Mouse (Mus musculus) megakaryocyte, adult 5-6 weeks (primary cell): ENCODE results near the gene Nkx1-1. TPM values are rescaled to one million over a fixed set of nuclear protein-coding genes. Genes with fewer than 3 reads are reported as not detected.

Experiments
- ATAC-seq: 2 replicates; pipeline ENCODE4 v1.8.0; 2016; ENCODE audit warnings: mild to moderate bottlenecking, inconsistent platforms; ENCODE audit not compliant: poor library complexity, severe bottlenecking
- total RNA-seq, 2 experiments: library from RNA; stranded (forward) in 1 of 2; stranded (reverse) in 1 of 2; fragments of 153-499, 151-499 nt in 1 of 2; fragments of 221-1000, 200-1000 nt in 1 of 2; gene quantifications; 2 replicates each; pipeline versions ENCODE4 v1.2.3 to v1.2.4; 2015 to 2017

The Nkx1-1 gene
- not detected in 2 replicates for total RNA-seq (2015)
- not detected in 2 replicates for total RNA-seq (2017)

DNA sequence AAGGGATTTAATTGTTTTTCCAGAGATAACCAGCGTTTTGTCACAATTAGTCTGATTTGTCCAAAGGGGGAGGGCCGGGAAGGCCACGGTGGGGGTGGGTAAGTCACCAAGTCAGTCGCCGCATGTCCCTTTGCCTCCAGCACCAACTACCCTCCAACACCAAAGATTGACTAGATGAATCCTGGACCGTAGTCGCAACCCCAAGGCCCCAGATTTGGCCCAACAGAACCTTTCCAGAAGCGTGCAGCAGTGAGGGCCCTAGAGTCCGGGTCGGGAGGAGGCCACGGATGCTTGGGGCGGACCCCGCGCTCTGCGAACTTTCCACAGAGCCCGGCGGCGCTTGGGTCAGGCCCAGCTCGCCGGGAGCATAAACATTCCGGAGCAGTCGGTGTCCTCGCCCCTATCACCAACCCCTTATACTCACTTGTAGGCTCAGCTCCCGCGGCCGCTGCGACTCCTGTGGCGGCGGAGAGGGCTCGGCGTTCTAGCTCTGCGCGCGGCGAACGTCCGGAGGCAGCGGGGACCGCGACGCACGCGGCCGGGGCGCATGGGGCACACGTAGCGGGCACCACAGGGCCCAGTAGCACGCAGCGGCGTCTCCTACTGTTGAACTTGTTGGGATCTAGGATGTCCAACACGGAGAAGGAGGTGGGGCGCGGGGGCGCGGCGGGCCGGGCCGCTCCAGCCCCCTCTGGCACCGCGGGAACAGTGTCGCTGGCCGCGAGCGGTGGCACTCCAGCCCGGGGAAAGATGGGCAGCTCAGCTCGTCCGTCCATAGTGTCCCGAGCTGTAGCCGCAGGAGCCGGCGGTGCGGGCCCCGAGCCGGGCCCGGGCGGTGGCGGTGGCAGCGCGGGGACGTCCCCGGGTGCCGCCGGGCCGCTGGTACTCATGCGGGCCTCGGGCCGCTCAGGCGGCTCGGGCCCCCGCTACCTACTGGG, at the start of gene Nkx1-1:
Gene Nkx1-1, minus strand, starts transcription at position 776 of the 938 bp plus-strand sequence.
- ATAC-seq: no peak

DNA sequence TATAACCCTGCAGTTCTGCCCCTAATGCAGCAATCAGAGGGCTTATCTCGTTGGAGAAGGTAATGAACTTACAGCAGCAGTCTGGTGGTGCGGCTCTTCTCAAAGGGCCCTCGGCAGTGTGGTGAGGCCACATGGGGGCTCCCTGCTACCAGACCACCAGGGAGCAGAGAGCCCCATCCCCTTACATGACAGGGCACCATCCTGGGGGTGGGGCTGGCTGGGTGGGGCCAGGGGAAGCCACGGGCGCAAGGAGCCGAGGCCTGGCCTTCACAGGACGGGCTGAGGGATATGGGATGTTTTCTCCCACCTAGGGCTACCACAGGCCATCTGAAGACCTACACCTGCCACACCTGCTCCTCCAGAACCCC, 47.5 kb upstream of the Nkx1-1 start:
- no peak for ATAC-seq

DNA sequence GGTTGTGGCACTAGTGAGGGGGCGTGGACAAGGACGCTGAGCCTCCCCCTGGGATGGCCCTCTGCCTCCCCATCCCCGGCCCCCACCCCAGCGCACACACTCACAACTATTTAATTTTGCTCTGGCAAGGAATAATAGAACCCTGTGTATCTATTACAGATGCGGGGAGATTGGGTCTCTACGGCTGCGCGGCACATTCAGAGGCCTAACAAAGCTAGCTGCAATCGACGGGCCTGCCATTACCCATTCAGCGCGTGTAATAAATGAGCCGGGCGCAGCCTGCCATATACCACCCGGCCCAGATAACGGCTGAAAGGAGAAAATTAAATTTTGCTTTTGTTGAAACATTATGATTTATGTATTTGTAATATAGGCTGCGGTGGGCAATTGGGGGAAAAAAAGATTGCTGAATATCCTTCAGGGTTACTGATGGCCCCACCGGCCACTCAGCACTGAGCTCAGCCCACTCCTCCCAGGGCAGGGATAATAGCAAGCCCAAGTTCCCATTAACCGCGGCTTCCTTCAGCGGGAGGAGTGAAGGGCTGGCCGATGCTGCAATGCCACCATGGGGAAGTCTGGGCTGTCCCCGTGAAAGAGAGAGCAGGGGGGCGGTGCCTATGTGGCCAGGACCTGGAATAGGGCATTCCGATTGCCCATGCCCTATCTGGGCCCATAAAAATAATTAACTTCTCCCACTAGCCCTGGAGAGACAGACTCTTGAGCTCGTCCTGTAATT, 47.0 kb upstream of the Nkx1-1 start:
- no peak for ATAC-seq

DNA sequence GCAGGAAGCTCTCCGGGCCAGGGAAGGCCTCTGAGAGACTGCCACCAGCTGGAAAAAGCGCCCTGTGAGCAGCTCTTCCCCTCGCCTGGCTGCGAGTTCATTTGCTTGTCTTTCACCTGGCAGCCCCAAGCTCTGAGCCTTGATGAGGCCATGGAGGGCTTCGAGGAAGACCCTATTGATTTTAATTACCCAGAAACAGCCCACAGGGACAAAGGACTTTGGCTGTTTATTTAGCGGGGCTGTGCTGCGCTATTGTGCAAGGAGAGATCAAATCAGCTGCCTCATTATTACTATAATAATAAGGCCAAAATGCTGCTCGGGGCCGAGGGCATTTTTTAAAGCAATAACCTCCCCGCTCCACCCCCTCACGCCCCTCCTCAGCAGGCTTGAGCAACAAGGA, 31.7 kb upstream of the Nkx1-1 start:
- ATAC-seq: no peak

DNA sequence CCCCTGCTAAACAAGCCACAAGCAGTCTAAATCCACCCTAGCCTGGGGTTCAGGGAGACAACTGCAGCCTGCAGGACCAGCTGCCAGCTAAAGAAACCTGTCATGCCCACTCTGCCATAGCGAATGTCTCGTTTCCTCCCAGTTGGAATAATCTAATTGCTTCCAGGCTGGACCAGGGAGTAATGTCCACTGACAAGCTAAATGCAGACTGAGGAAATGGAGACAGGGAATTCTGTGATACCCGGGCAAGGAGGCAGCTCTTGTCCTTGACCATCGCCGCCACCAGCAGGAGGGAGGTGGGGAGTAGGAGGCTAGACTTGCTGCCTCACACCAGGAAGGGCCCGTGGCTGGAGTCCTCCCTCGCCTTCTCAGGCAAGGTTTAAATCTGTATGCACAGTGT, 30.6 kb upstream of the Nkx1-1 start:
- ATAC-seq: no peak

DNA sequence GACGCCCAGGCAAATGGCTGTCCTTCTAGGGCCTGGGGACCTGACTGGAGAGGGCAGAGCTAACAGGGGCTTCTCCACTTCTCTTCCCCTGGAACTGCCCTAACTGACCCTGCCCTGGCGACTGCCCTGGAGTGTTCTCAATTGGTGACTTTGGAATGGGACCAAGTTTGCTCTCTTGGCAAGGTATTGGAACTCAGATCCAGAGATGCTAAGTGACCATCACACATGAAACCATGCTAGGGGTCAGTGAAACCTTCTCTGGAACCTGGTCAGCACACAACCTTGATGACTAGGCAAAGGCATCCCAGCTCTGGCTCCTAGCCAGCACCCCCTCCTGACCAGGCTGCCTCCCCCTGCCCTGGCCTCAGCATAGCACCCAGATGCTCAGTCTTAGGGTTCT, 25.3 kb upstream of the Nkx1-1 start:
- ATAC-seq: no peak

DNA sequence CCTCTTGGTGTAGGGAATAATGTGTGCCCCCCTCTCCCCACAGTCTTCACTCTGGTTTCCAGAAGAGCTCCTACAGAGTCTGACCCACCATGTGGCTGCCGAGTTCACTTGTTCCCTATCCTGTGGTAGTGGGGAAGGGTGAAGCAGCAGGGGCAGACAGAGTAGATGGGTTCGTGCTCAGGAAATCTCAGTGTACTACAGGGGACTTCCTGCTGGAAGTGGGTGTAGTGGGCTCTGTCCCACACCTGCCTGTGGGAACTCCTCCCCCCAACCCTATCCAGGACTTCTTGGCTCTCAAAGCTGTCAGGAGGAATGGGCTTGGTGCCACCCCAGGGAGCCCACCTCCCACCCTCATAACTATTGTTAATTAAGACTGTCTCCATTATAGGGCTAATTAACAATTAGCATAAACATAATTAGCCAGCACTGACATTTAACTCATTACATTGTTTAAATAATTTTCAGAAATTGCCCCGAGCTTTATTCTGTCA, 24.4 kb upstream of the Nkx1-1 start:
- no peak for ATAC-seq

DNA sequence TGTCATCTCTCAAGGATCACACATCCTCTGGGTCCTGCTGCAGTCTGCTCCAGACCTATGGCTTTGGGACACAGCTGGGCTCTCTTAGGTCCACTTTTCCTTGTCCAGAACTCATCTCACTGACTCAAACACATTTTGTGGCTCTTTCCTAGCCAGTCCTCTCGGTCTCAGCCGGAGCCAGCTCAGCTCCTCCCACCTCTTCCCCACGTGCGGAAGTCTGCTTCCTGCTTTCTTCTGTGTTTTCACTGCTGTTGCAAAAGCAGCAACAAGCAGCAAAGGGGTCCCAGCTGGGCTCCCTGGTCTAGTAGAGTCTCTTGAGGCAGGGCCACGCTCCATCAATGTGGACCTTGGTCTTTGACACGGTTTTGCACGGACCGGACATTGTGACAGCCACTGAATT, 22.0 kb upstream of the Nkx1-1 start:
- no peak for ATAC-seq

DNA sequence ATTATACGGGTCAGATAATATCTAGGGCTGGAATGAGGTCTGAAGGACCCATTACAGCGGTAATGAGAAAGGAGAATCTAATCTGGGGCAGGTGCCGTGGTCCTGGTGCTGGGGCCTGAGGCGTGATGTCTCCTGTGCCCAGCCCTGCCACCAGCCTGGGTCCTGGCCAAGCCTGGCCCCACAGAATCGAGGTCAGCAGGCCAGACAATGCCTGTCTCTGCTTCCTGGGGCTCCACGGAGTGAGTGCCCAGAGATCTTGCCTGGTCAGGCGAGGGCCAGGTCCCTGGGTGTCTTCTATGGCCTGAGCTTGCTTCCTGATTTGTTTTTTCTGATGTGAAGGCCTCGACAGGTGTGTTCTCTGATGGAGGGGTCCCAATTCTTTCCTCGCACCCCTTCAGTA, 10.0 kb upstream of the Nkx1-1 start:
- ATAC-seq: no peak

DNA sequence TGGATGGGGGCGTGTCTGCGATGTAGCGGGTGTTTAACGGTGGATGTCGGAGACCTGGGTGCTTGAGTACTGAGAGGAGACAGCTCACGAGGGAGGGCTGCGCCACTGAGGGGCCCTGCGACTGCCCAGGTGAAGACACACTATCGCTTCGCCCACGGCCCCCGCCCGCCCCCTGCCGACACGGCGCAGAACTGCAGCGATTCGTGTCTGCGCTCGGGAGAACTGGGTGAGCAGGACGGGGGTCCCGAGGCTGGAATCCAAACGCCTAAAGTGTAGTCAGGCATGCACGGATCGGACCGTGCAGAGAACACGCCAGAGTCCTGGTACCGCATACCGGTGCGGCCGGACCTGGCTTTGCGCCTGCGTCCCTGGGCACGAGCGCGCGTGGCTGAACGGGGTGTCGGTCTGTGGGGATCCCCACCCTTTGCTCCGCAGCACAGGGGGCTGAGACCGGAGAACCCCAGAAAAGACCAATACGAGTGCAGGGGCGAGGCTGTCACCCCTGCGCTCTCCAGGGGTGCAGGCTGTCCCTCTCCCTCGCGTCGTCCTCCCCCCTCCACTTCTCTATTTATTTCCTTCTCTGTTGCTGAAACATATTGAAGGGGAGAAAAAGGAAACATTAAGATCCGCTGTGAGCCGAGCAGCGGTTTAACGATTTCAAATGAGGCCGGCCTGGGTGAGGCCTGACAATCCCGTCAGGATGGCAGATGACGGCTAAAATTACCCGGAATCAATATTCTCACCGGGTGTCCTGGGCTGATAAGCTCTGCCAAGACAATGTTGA, 9.3 kb upstream of the Nkx1-1 start:
- ATAC-seq: peak; percentile 70

DNA sequence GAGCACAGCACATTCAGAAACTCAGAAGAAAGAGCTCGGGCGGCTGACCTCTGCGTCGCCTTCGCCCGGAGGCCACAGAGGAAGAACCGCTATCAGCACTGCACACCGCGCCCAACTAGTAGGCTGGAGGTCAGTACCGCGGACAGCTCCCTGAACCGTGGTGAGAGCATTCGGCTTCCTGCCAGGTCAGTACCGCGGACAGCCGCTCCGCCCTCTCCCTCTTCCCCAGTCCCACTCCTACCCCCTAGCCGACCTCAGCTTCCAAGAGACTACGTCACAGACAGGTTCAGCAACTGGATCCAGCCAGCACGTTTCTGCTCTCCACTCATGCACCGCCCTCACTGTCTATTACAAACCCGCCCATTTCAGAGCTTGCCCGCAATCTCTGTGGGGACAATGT, 4.4 kb upstream of the Nkx1-1 start:
- peak; percentile 84 for ATAC-seq

DNA sequence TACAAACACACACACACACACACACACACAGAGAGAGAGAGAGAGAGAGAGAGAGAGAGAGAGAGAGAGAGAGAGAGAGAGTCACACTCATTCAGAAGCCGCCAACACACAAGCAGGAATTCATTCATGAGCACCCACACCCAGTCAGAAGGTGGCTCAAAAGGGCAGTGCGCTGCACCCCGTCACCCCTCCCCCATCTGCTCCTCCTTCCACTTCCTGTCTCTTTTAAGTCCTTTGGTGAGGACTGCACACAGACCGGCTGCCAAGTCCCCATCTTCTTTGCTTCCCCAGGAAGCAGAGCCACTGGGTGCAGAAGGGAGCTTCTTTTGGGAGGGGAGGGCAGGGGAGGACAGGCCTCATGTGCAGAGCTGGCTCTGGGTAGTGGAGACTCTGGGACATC, 2.2 kb upstream of the Nkx1-1 start:
- no peak for ATAC-seq

DNA sequence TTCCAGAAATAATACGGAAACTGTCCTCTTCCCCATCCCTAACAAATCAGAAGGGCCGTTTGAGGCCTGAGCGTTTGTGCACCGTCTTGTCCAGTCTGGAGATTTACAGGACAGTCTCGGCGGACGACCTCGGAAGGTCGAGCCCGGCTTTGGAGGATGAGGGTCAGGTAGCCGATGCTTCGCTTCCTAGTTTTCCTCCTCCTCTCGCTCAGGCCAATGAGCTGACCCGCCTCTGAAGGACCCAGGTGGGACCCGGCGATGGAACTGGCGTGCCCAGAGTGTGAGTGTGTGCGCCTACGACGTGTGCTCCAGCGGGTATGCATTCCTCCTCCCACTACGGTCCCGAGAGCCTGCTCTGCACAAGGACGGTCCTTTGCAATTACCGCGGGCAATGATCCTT, 1.4 kb upstream of the Nkx1-1 start:
- ATAC-seq: no peak

DNA sequence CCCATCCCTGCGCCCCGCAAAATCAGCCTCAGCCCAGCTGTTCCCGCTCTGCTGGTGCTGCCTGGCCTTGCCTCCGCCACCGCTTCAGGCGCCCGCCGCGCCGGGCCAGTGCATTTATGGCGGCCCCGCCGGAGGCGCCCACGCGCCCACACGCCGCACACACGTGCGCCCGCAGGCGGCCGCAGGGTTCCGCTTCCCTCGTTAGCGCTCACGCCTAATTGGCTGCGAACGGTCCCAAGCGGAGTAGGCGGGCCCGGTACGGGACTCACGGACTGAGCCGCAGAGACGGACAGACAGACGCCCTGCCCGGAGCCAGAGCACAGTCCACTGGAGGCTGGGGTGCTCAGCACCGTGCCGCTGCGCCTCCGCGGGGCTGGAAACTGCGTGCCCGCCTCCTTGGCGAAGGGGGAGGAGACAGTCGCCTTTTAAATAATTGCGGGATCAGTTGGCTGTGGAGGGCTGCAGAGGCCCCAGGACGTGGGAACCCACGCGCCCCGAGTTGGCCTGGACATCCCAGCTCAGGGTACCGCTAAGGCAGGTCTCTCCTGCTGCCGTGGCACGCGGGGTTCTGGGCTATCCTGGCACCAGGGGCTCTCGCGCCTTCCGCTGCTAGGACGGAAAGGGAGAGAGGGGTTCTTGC, 485 bp upstream of the Nkx1-1 start:
- no peak for ATAC-seq

DNA sequence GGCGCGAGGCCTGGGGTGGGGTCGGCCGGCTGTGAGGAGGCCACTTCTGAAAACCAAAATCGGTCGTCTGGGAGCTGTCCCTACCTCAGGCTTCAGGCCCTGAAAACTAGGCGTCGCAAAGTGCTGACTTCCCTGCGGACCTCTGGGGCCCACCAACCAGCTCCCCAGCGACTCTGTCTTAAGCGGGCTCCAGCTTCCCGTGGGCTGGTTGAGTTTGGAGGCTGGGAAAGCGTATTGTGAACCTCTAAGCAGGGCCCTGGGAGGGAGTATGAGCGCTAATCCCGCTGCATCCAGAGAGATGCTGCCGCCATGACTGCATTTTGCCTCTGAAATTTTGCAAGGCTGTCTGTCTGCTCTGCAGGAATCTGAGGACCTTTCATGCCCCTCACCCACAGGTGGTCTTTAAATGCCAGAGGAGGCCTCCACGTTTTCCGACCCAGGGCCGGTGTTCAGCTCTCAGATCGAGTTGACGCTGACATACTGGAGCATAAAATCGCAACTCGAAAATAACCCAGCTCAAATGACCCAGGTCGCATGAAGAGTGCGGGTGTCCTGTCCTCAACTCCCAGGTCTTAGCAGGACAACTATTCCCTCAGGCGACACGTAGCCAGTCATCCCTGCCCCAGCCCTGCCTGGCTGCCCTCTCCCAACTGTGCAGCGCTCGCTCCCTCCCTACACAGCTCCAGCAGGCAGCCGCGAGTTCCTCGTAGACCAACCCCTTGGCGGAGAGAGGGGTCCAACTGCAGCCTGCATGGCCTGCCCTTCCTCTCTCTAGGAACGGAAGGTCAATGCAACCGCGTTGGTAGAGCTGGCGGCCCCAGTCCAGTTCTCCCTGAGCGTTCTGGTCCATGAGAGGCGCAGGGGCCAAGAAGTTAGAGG, 1.5 kb downstream of the Nkx1-1 start:
- ATAC-seq: no peak

DNA sequence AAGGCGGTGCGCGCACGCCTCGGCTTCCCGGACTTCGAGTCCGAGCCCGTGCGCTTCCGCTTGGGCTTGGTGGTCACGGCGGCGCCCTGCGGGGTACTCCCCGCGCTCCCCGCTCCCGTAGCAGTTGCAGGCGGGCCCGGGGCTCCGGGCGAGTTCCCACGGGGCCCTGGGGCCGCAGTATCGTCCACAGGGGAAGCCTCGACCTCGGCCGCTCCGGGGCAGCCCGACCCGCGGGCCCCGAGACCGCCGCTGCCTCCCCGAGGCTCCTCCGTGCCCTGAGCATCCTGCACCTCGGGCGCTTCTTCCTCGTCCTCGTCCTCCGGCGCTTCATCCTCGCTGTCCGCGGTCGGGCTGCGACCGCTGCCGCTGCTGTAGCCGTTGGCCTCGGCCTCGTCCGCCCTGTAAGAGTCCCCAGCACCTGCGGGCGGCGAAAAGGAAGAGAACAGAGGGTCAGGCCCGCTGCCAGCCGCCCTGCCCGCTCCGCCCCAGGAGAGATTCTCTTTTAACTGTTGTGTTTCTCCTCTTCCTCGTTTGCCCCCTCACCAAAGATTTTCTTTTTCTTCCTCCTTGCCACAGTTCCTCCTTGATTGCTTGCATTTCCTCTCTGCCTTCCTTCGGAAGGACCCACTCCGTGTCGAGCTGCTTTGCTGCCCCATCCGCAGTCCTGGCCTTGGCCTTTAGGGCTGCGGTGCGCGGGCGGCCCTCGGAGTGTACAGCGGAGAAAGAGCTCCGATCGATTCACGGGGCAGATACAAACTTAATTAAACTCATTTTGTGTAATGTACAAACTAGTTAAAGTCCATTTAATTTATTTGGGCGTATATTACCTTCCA, 2.4 kb downstream of the Nkx1-1 start:
- no peak for ATAC-seq

DNA sequence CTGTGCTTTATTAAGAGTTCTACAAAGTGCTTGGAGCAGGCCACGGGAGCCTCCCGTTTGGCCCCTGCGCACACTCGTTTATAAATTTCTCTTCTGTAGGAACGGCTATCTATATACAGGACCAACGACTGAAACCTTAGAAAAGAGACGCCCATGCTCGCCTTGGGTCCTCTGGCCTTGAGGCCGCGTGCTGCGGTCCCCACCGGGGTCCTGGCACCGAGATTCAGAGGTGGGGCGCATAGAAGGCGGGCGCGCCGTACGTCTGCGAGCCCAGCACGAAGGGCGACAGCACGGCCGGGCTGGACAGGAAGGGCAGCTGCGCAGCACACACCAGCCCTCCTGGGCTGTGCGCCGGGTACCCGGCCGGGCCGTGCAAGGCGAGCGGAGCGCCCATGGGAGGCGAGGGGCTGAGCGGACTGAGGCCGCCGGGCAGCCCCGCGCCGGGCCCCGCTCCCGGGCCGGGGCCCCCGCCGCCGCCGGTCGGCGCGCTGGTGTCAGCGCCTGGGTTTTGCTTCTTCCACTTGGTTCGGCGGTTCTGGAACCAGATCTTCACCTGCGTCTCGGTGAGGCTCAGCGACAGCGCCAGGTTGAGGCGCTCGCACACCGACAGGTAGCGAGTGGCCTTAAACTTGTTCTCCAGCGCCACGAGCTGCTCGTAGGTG, 3.1 kb downstream of the Nkx1-1 start:
- ATAC-seq: no peak

DNA sequence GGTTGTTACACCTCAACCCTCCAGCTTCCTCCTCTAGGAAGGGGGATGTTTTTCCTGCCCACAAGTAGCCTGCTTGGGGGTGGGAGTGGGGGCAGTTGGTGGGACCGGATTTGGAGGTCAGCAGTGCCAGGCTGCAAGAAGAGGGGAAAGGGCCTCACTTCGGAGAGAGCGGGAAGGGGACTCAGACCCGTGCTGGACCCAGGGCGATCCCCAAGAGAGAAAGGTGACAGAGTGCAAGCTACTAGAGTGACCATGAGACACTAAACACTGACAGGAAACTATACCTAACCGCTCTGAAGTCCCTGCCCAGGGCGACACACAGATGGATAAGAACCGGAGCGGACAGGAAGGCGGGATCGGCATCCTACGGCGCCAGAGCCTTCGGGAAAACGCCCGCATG, 3.7 kb downstream of the Nkx1-1 start:
- no peak for ATAC-seq
